Mouse (Mus musculus) adrenal gland, postnatal 14 days (tissue): ENCODE data around the gene Zfp185. TPM values are rescaled to one million over a fixed set of nuclear protein-coding genes. Genes with fewer than 3 reads are reported as not detected.
"Not testable (repeated sequence)": the region's sequence is repeated elsewhere in the genome, so short reads cannot be mapped to it uniquely, and the experiment has no call there.

Experiments used
- DNase-seq: peaks from one replicate; pipeline ENCODE4 v3.0.0; 2021; ENCODE audit warnings: mixed read lengths
- microRNA-seq, 2 experiments: library from miRNA; unstranded; fragments of <30 nt; microRNA quantifications; one replicate each; pipeline ENCODE4 v1.2.0; 2021
- total RNA-seq: library from RNA; stranded (reverse); gene quantifications from 2 replicates; pipeline ENCODE4 v1.2.3, GENCODE M21; 2021

The Zfp185 gene
- total RNA-seq, 1 experiment from 2014 or later: 4.7 TPM

- no peak for DNase-seq
These were observed 75.2 kb downstream of the Zfp185 start for GRCm38 (mm10) chrX:73062323-73062722.

- peak; percentile 7 for DNase-seq
These were observed 76.6 kb downstream of the Zfp185 start for GRCm38 (mm10) chrX:73063512-73064414.

GRCm38 (mm10) chrX:73064415-73064793, 77.3 kb downstream of the Zfp185 start, which contains the start of gene Pnma3:
TSS of gene Pnma3 (plus strand) at chrX:73064787.
- no peak for DNase-seq

- DNase-seq: not testable (repeated sequence)
These were observed 79.7 kb downstream of the Zfp185 start for GRCm38 (mm10) chrX:73066765-73067312.

Small RNA genes lying within 50 kb of the gene (microRNA-seq; reads per million reads assigned to microRNA genes)
- 0.76 to 1.3 reads per million in 2 experiments for gene Mir2137

Other genes with a start within 250 kb of the Zfp185 start
- 0.11 TPM in 1 of 2 replicates, not detected in the other for gene Gabrq, start 162.2 kb upstream of the Zfp185 start, total RNA-seq
- 34.6 and 38.7 TPM in 2 replicates for gene Cetn2, start 68.9 kb upstream of the Zfp185 start, total RNA-seq
- gene Nsdhl, start 68.8 kb upstream of the Zfp185 start, total RNA-seq: 21.4 and 29.1 TPM in 2 replicates
- 0.15 and 0.38 TPM in 2 replicates for gene Pnma5, start 49.8 kb downstream of the Zfp185 start, total RNA-seq
- 0.11 and 0.38 TPM in 2 replicates for gene Pnma3, start 77.4 kb downstream of the Zfp185 start, total RNA-seq
- gene Xlr4a, start 95.1 kb downstream of the Zfp185 start, total RNA-seq: 1.0 and 3.1 TPM in 2 replicates
- 1.0 and 2.9 TPM in 2 replicates for gene Xlr3a, start 109.8 kb downstream of the Zfp185 start, total RNA-seq
- gene Gm14685, start 129.7 kb downstream of the Zfp185 start, total RNA-seq: 0.49 and 0.82 TPM in 2 replicates
- gene Xlr5b, start 161.5 kb downstream of the Zfp185 start, total RNA-seq: not detected in 2 replicates
- 0.22 TPM in 1 of 2 replicates, not detected in the other for gene DXBay18, start 162.1 kb downstream of the Zfp185 start, total RNA-seq
- gene Spin2d, start 189.7 kb downstream of the Zfp185 start, total RNA-seq: not detected in 2 replicates
- 8.9 and 10.4 TPM in 2 replicates for gene Xlr3b, start 204.9 kb downstream of the Zfp185 start, total RNA-seq
- 1.7 and 3.7 TPM in 2 replicates for gene Xlr4b, start 227.0 kb downstream of the Zfp185 start, total RNA-seq
- 7.6 and 8.4 TPM in 2 replicates for gene F8a, start 241.0 kb downstream of the Zfp185 start, total RNA-seq